Mouse (Mus musculus) forebrain, postnatal 0 days (tissue): ENCODE data around the gene Trpm4. TPM values are rescaled to one million over a fixed set of nuclear protein-coding genes. Genes with fewer than 3 reads are reported as not detected.
A peak's percentile ranks its signal among the peaks of the same experiment; 100 is the strongest.

Experiments
- ATAC-seq: fragments of 200-750 bp; cut with Nextera tagmentation; 2 replicates; pipeline ENCODE4 v1.8.0; 2017; ENCODE audit warnings: mild to moderate bottlenecking, moderate library complexity
- DNase-seq: peaks from one replicate; pipeline ENCODE4 v3.0.0-alpha.2; 2015
- H3K27ac ChIP-seq: fragments of 300-500 bp; sonication (generic); 2 replicates; pipeline ENCODE4 v1.5.1; 2014; ENCODE audit warnings: low read depth, mild to moderate bottlenecking, antibody characterized with exemption, low read length, moderate library complexity, mixed read lengths
- H3K27me3 ChIP-seq: fragments of 300-500 bp; sonication (generic); 2 replicates; pipeline ENCODE4 v1.6.1; 2014; ENCODE audit warnings: mild to moderate bottlenecking, low read length, mixed read lengths; ENCODE audit not compliant: insufficient read depth
- H3K36me3 ChIP-seq: fragments of 300-500 bp; sonication (generic); 2 replicates; pipeline ENCODE4 v1.6.1; 2014; ENCODE audit warnings: mild to moderate bottlenecking, moderate library complexity; ENCODE audit not compliant: insufficient read depth
- H3K4me1 ChIP-seq: fragments of 300-500 bp; sonication (generic); 2 replicates; pipeline ENCODE4 v1.6.1; 2014; ENCODE audit warnings: antibody characterized with exemption; ENCODE audit not compliant: insufficient read depth
- H3K4me2 ChIP-seq: fragments of 300-500 bp; sonication (generic); 2 replicates; pipeline ENCODE4 v1.6.1; 2014; ENCODE audit warnings: low read depth, mild to moderate bottlenecking, moderate library complexity
- H3K4me3 ChIP-seq: fragments of 300-500 bp; sonication (generic); 2 replicates; pipeline ENCODE4 v1.5.1; 2014; ENCODE audit warnings: low read depth, low read length, mixed read lengths
- H3K9ac ChIP-seq: fragments of 300-500 bp; sonication (generic); 2 replicates; pipeline ENCODE4 v1.6.1; 2014; ENCODE audit warnings: mild to moderate bottlenecking
- H3K9me3 ChIP-seq: fragments of 300-500 bp; sonication (generic); 2 replicates; pipeline ENCODE4 v1.6.1; 2016; ENCODE audit warnings: low read length
- CTCF ChIP-seq: sonication (generic); IDR thresholded peaks from 2 replicates; pipeline ENCODE4 v1.5.1; 2016; ENCODE audit warnings: antibody characterized with exemption, control low read depth, low read depth
- whole genome bisulfite sequencing: fragments of 180-500 bp; shearing (Covaris S2); extraction: QIAGEN DNeasy Blood & Tissue Kit; methylation state at CpG from one replicate; pipeline ENCODE4 v1.1.7; 2014; 5-methylcytosine and 5-hydroxymethylcytosine counted together
- polyA plus RNA-seq: library from polyadenylated mRNA; unstranded; fragments of >200 nt; fragmentation: Nextera tagmentation; extraction: Ambion mirVana; gene quantifications from 2 replicates; pipeline ENCODE4 v1.2.1, GENCODE M21; 2015
- total RNA-seq: library from RNA; depleted of rRNA; stranded (reverse); fragments of >200 nt; gene quantifications from 2 replicates; pipeline ENCODE4 v1.2.3, GENCODE M21; 2014; rRNA removed

Trpm4 gene
- total RNA-seq (17.1 and 17.5 TPM in 2 replicates), polyA plus RNA-seq (8.9 and 9.4 TPM in 2 replicates)

- WGBS = under 1% methylated on average over 38 of the region's 38 CpGs
- no peak for TF ChIP-seq CTCF
Measured at GRCm38 (mm10) chr7:45333431-45333982, at the start of gene Trpm4. Trpm4 (minus strand) TSS chr7:45333780.

DNA sequence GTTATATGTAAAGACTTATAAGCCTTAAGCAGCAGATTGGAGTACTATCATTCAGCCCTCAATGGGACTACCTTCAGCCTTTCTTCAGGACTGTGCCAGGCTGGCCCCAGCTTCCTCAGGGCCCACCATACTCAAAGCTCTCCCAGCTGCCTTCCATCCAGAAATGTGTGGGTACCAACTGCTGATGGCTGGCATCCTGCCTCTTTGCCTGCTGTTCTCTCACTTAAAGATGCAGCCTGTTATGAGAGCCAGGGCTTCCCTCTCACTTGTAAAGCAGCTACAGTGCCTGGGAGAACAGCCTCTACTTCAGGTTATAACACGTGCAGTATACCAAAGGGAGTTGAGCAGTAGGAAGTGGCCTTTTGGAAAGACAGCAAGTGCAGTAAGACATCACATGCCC lies 42.5 kb upstream of the Trpm4 start:
- no peak for TF ChIP-seq CTCF
- H3K4me2 ChIP-seq = no peak overlapping the region
- ATAC-seq (0 out of 2 replicates have a peak, but pooled peaks have one; percentile 9), DNase-seq (no peak)
- 62% methylated on average over 1 of the region's 1 CpGs for WGBS
- no peak overlapping the region for H3K9ac ChIP-seq
- H3K4me1 ChIP-seq = no peaks in the 10 kb centered on the region
- H3K27ac ChIP-seq = no peak overlapping the region
- H3K9me3 ChIP-seq = no peaks in the 10 kb centered on the region
- H3K4me3 ChIP-seq = no peak overlapping the region
- H3K27me3 ChIP-seq = no peaks in the 10 kb centered on the region
- peaks cover 76% of the 10 kb centered on the region for H3K36me3 ChIP-seq

More at GRCm38 (mm10) chr7:45333431-45333982, at the start of gene Trpm4:
- H3K36me3 ChIP-seq = no peaks in the 10 kb centered on the region
- no peaks in the 10 kb centered on the region for H3K9me3 ChIP-seq
- peak within 1 kb of the TSS; percentile 64 for H3K4me3 ChIP-seq
- no peaks in the 10 kb centered on the region for H3K4me1 ChIP-seq
- DNase-seq (peak; percentile 82), ATAC-seq (peak; percentile 79)
- H3K27me3 ChIP-seq = no peaks in the 10 kb centered on the region
- H3K9ac ChIP-seq = peak within 1 kb of the TSS; percentile 66
- peak within 1 kb of the TSS; percentile 54; the same call in 1 of the 2 replicates for H3K27ac ChIP-seq
- peak within 1 kb of the TSS; percentile 96 for H3K4me2 ChIP-seq

- ATAC-seq (no peak), DNase-seq (no peak)
- Histone ChIP-seq H3K4me3 (no peak overlapping the region), H3K9ac (no peak overlapping the region), H3K4me1 (no peaks in the 10 kb centered on the region), H3K36me3 (peaks cover 62% of the 10 kb centered on the region), H3K4me2 (no peak overlapping the region), H3K9me3 (no peaks in the 10 kb centered on the region), H3K27ac (no peak overlapping the region), H3K27me3 (no peaks in the 10 kb centered on the region)
- TF ChIP-seq CTCF = no peak
- WGBS = 92% methylated on average over 8 of the region's 8 CpGs
Measured at GRCm38 (mm10) chr7:45374620-45375019, 41.0 kb upstream of the Trpm4 start.

DNA sequence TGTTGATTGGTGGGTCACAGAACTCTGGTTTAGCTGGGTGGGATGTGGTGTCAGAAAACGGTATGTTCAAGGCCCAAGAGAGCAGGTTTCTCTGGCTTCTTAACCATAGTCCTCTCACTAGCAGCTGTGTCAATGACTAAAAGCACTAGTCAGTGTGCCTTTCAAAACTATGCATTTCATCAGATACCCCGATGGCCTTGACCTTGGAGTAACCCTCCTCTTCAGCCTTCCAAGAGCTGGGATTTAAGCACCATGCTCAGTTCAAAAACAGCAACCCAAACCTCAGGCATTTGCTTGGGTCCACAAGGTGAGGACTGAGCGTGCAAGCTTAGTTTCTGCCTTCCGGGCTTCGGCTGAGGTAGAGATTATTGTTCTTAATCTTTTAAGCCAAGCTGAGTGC lies 38.8 kb upstream of the Trpm4 start:
- no peak for DNase-seq
- no peaks in the 10 kb centered on the region for H3K9me3 ChIP-seq
- H3K4me1 ChIP-seq = peaks cover 7% of the 10 kb centered on the region
- no peaks in the 10 kb centered on the region for H3K27me3 ChIP-seq
- H3K4me2 ChIP-seq = no peak overlapping the region
- H3K27ac ChIP-seq = no peak overlapping the region
- H3K9ac ChIP-seq = no peak overlapping the region
- whole genome bisulfite sequencing = 84% methylated on average over 5 of the region's 5 CpGs
- no peak for ATAC-seq
- peaks cover 41% of the 10 kb centered on the region for H3K36me3 ChIP-seq
- TF ChIP-seq CTCF = no peak
- no peak overlapping the region for H3K4me3 ChIP-seq

DNA sequence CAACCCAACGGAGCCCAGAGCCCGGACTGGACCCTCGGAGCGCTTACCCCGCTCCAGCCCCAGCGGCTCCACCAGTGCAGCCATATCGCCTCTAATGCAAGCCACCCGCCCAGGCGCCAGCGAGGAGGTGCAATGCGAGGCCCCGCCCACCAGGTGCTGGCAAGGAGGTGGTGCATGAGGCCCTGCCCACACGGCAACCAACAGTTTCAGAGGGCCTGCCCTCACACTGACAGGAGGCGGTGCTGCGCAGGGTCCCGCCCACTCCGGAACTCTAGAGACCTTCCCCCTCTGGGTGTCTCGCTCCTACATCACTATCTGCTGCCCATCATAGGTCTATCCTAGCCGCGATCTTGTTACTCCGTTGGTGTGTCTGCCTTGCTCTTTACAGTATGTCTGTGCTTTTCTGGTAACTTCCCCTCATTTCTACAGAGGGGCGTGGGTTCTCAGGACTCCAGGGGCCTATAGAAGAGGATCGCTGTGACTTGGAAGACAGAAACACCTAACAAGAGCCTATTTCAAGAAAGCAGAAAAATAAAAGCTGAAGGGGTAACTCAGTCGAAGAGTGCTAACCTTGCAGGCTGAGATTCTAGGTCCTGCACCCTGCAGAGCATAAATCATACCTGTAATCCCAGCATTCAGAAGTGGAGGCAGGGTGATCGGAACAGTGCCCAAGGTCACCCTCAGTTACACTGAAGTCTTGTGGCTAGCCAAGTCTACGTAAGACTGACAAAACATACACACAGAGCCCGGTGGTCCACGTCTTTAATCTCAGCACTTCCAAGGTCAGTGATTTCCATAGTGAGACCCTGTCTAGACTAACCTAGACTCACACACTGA lies 37.1 kb upstream of the Trpm4 start, which contains the start of gene Lin7b:
Lin7b (minus strand) TSS at position 109 of the 837 bp plus-strand sequence.
- peak; percentile 48 for TF ChIP-seq CTCF
- DNase-seq (peak; percentile 81), ATAC-seq (peak; percentile 19)
- Histone ChIP-seq H3K9ac (peak within 1 kb of the TSS; percentile 66), H3K4me2 (peak within 1 kb of the TSS; percentile 94), H3K4me1 (peaks cover 7% of the 10 kb centered on the region), H3K9me3 (no peaks in the 10 kb centered on the region), H3K27me3 (no peaks in the 10 kb centered on the region), H3K36me3 (peaks cover 24% of the 10 kb centered on the region), H3K27ac (peak within 1 kb of the TSS; percentile 45), H3K4me3 (peak within 1 kb of the TSS; percentile 50)
- WGBS = 11% methylated on average over 28 of the region's 28 CpGs

GRCm38 (mm10) chr7:45369836-45370474 lies 36.4 kb upstream of the Trpm4 start:
- peak overlapping the region; percentile 66 for H3K9ac ChIP-seq
- DNase-seq (peak; percentile 51), ATAC-seq (peak; percentile 0; the same call in 1 of the 2 replicates)

More at GRCm38 (mm10) chr7:45369836-45370474, 36.4 kb upstream of the Trpm4 start:
- 10% methylated on average over 46 of the region's 52 CpGs for WGBS
- H3K9me3 ChIP-seq = no peaks in the 10 kb centered on the region
- H3K4me2 ChIP-seq = peak overlapping the region; percentile 94
- no peaks in the 10 kb centered on the region for H3K27me3 ChIP-seq
- peak overlapping the region; percentile 45 for H3K27ac ChIP-seq
- H3K4me1 ChIP-seq = peaks cover 14% of the 10 kb centered on the region
- TF ChIP-seq CTCF = no peak
- peaks cover 21% of the 10 kb centered on the region for H3K36me3 ChIP-seq
- H3K4me3 ChIP-seq = peak overlapping the region; percentile 50
